Mouse (Mus musculus) heart, embryonic 10.5 days (tissue): ENCODE measurements at regions not wholly inside any gene's neighbourhood (a gene's known extent, or its start where the extent isn't known, plus 50 kb on each side); places are given as distances from the start of the nearest gene placed in this dataset.

Experiments used
- DNase-seq: peaks from one replicate; pipeline ENCODE4 v3.0.0-alpha.2; 2017; ENCODE audit warnings: low spot score
- H3K27ac ChIP-seq: fragments of 300-500 bp; sonication (generic); 2 replicates; pipeline ENCODE4 v1.5.1; 2016; ENCODE audit warnings: mild to moderate bottlenecking
- H3K27me3 ChIP-seq: fragments of 300-500 bp; sonication (generic); 2 replicates; pipeline ENCODE4 v1.6.1; 2016; ENCODE audit warnings: mild to moderate bottlenecking; ENCODE audit not compliant: poor library complexity, insufficient read depth, severe bottlenecking
- H3K36me3 ChIP-seq: fragments of 300-500 bp; sonication (generic); 2 replicates; pipeline ENCODE4 v1.6.1; 2016; ENCODE audit warnings: mild to moderate bottlenecking, moderate library complexity
- H3K4me1 ChIP-seq: fragments of 300-500 bp; sonication (generic); 2 replicates; pipeline ENCODE4 v1.6.1; 2016; ENCODE audit warnings: mild to moderate bottlenecking
- H3K4me3 ChIP-seq: fragments of 300-500 bp; sonication (generic); 2 replicates; pipeline ENCODE4 v1.5.1; 2016; ENCODE audit warnings: mild to moderate bottlenecking, moderate library complexity
- H3K9me3 ChIP-seq: fragments of 300-500 bp; sonication (generic); 2 replicates; pipeline ENCODE4 v1.6.1; 2016; ENCODE audit warnings: mild to moderate bottlenecking, moderate library complexity
- WGBS: fragments of 180-500 bp; shearing (Covaris S2); methylation state at CpG from one replicate; pipeline ENCODE4 v1.1.7; 2016; 5-methylcytosine and 5-hydroxymethylcytosine counted together

GRCm38 (mm10) chr13:28801210-28801954 lies 152.1 kb downstream of the Sox4 start:
- WGBS, result 45% methylated on average over 8 of the region's 8 CpGs
- no peak for DNase-seq
- no peak overlapping the region for H3K4me3 ChIP-seq
- H3K36me3 ChIP-seq, result no peaks in the 10 kb centered on the region
- no peak overlapping the region for H3K27ac ChIP-seq
- no peaks in the 10 kb centered on the region for H3K27me3 ChIP-seq
- H3K4me1 ChIP-seq, result peaks cover 7% of the 10 kb centered on the region; the same call in 1 of the 2 replicates
- H3K9me3 ChIP-seq, result no peaks in the 10 kb centered on the region

DNA sequence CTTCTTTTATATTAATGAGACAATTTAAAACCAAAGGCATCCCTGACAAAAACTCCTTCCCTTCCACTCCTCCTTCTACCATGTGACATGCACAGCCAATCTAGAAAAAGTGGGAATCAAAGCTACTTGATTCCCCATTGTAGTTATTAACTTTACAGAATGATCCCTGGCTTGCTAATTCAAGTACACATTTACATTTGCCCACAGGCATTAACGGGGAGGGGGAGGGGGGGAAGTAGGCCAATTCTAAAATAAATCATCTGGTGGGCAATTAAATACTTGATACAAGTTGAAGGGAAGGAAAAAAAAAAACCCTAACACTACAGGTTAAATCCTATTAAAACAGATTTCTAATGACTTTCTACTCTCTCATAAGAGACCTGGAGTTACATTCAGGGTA lies 152.8 kb downstream of the Sox4 start:
- Histone ChIP-seq H3K27me3 (no peaks in the 10 kb centered on the region), H3K27ac (no peak overlapping the region), H3K36me3 (no peaks in the 10 kb centered on the region), H3K4me1 (peaks cover 7% of the 10 kb centered on the region; the same call in 1 of the 2 replicates), H3K9me3 (no peaks in the 10 kb centered on the region), H3K4me3 (no peak overlapping the region)
- 93% methylated on average over 1 of the region's 1 CpGs for WGBS
- no peak for DNase-seq

DNA sequence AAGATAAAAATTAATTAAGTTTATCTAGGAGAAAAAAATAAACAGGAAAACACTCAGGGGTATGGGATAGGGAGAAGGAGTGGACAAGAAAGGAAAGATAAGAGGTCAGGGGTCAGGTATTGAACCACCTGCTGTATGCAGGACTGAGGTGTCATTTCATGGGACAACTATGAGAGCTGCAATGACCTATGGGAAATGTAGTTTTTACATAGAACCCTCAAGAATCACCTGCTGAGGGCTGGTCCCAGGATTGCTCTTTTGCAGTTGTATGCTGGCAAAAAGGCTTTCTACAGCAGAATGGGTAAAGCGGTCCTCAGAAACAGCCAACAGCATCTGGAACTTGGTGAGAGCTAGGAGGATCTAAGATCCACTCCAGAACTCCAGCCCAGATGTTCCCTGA lies 154.0 kb downstream of the Sox4 start:
- Histone ChIP-seq H3K9me3 (no peaks in the 10 kb centered on the region), H3K4me1 (peaks cover 7% of the 10 kb centered on the region; the same call in 1 of the 2 replicates), H3K27ac (no peak overlapping the region), H3K27me3 (no peaks in the 10 kb centered on the region), H3K36me3 (no peaks in the 10 kb centered on the region), H3K4me3 (no peak overlapping the region)
- DNase-seq, result no peak
- 93% methylated on average over 1 of the region's 1 CpGs for WGBS

- Histone ChIP-seq H3K36me3 (no peaks in the 10 kb centered on the region), H3K4me1 (peaks cover 10% of the 10 kb centered on the region; the same call in 1 of the 2 replicates), H3K27me3 (no peaks in the 10 kb centered on the region), H3K9me3 (no peaks in the 10 kb centered on the region), H3K27ac (no peak overlapping the region), H3K4me3 (no peak overlapping the region)
- 59% methylated on average over 8 of the region's 8 CpGs for WGBS
- no peak for DNase-seq
Measured at GRCm38 (mm10) chr13:28797617-28798475, 155.7 kb downstream of the Sox4 start.

- Histone ChIP-seq H3K36me3 (no peaks in the 10 kb centered on the region), H3K27me3 (no peaks in the 10 kb centered on the region), H3K4me3 (no peak overlapping the region), H3K9me3 (no peaks in the 10 kb centered on the region), H3K27ac (no peak overlapping the region), H3K4me1 (0 out of 2 replicates have a peak, but pooled peaks cover 4% of the 10 kb centered on the region)
- WGBS, result 78% methylated on average over 7 of the region's 7 CpGs
- no peak for DNase-seq
Measured at GRCm38 (mm10) chr13:28795274-28795673, 158.2 kb downstream of the Sox4 start.

DNA sequence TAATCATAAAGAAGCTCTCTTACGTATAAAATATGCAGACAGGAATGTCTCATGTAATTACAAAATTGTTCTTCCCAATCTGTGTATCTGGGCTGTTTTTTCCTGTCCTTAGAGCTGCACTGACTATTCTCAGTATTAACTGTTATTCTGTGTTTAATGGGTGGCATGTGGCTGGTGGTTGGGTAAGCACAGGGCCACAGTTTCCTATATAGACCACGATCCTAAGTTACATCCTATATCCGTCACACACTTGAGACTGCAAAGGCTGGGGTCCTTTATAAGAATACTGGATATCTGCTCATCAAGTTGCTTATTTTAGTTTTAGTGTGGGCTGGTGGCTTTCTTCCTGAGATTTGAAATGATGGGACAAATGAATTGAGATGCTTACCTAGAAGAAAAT lies 159.0 kb downstream of the Sox4 start:
- H3K9me3 ChIP-seq, result no peaks in the 10 kb centered on the region
- 0 out of 2 replicates have a peak, but pooled peaks cover 4% of the 10 kb centered on the region for H3K4me1 ChIP-seq
- H3K27ac ChIP-seq, result no peak overlapping the region
- H3K36me3 ChIP-seq, result no peaks in the 10 kb centered on the region
- DNase-seq, result no peak
- no peaks in the 10 kb centered on the region for H3K27me3 ChIP-seq
- H3K4me3 ChIP-seq, result no peak overlapping the region
- WGBS, result 81% methylated on average over 3 of the region's 3 CpGs

GRCm38 (mm10) chr13:28793166-28793935 lies 160.2 kb downstream of the Sox4 start:
- no peaks in the 10 kb centered on the region for H3K9me3 ChIP-seq
- H3K4me3 ChIP-seq, result no peak overlapping the region
- no peaks in the 10 kb centered on the region for H3K27me3 ChIP-seq
- 58% methylated on average over 5 of the region's 5 CpGs for whole genome bisulfite sequencing
- no peak overlapping the region for H3K27ac ChIP-seq
- H3K36me3 ChIP-seq, result no peaks in the 10 kb centered on the region
- no peak for DNase-seq
- 0 out of 2 replicates have a peak, but pooled peaks cover 4% of the 10 kb centered on the region for H3K4me1 ChIP-seq

DNA sequence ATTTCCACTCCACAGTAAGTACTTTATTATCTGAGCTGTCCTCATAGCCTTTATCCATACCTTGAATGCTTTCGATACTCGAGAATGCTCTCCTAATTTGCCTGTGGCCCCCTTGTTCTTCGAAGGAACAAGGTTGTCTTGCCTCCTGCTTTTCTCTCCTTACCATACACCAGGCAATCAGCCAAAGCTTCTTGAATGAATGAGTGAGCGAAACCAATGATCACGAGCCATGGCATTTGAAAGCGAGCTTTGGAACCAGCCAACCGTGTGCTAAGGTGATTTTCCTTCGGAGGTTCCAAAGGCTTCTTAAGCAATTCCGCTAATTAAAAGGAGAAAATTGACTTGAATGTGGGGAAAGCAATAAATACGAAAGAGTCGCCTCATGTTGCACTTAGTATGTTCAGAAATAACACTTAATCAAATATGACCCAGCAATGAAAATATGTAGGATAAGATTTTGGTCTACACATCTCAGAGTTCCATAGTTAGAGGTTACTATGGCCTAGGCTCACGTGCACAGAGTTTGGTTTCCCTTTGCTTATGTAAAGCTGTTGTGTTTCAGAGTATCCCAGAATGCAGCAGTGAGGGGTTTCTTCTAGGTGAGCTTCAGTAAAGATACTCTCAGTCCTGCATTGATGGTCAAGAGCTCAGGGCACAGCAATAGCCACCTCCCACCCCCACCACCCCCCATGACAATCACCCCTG lies 160.9 kb downstream of the Sox4 start:
- Histone ChIP-seq H3K36me3 (no peaks in the 10 kb centered on the region), H3K4me1 (0 out of 2 replicates have a peak, but pooled peaks cover 4% of the 10 kb centered on the region), H3K27ac (no peak overlapping the region), H3K27me3 (no peaks in the 10 kb centered on the region), H3K4me3 (no peak overlapping the region), H3K9me3 (no peaks in the 10 kb centered on the region)
- DNase-seq, result no peak
- WGBS, result 89% methylated on average over 12 of the region's 12 CpGs

DNA sequence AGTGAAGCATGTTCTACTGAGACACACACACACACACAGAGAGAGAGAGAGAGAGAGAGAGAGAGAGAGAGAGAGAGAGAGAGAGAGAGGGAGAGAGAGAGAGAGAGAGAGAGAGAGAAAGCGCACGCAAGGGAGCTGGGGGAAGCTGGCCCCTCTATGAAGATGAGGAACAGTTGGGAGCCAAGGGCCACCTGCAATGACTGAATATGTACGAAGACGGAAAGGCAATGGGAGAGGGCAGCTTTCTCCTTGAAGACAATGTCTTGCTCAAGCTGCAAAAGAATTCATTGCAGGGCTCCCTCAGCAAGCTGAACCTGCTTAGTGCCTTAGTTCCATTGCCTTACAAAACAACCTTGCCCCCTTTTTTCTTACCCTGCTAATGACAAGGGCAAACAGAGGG lies 163.1 kb downstream of the Sox4 start:
- H3K9me3 ChIP-seq, result no peaks in the 10 kb centered on the region
- no peak overlapping the region for H3K27ac ChIP-seq
- 0 out of 2 replicates have a peak, but pooled peaks cover 4% of the 10 kb centered on the region for H3K4me1 ChIP-seq
- H3K4me3 ChIP-seq, result no peak overlapping the region
- H3K36me3 ChIP-seq, result no peaks in the 10 kb centered on the region
- WGBS, result 65% methylated on average over 4 of the region's 4 CpGs
- no peaks in the 10 kb centered on the region for H3K27me3 ChIP-seq
- no peak for DNase-seq

- no peaks in the 10 kb centered on the region for H3K9me3 ChIP-seq
- DNase-seq, result no peak
- H3K27me3 ChIP-seq, result no peaks in the 10 kb centered on the region
- peaks cover 4% of the 10 kb centered on the region for H3K4me1 ChIP-seq
- no peak overlapping the region for H3K27ac ChIP-seq
- H3K36me3 ChIP-seq, result no peaks in the 10 kb centered on the region
- WGBS, result 69% methylated on average over 3 of the region's 3 CpGs
- H3K4me3 ChIP-seq, result no peak overlapping the region
Measured at GRCm38 (mm10) chr13:28787331-28787643, 166.2 kb downstream of the Sox4 start.

DNA sequence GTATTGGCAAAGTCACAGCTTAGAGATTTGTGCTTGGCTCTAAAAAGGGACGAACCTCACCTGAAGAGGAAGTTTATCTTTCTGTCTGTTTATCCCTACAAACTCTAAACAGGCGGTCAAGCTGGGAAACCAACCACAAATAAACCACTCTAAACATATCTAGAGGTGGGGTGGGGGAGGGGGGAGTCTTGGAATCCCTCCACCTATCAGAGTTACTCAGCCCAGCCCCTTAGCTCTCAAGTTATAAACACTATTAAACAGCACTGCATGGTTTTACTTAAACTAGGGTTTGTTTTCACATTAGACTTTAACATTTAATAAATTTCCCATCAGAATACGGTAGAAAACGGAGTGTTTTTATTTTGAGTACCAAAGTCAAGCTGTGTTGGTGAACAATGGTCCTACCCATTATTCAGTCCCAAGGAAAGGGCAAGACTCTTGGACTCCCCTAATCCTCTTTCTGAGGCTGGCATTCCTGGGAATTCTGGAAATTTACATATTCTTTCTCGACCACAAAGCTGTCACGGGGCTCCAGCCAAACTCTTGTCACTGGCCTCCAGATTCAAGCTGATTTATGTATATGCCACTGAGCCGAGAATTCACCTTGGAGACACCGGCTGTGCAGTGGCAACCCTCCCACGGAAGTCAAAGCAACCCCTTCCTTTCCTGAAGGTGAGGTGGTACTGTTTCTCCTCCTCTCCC lies 166.7 kb downstream of the Sox4 start:
- H3K4me1 ChIP-seq, result peaks cover 9% of the 10 kb centered on the region
- no peak for DNase-seq
- 52% methylated on average over 9 of the region's 9 CpGs for WGBS
- H3K4me3 ChIP-seq, result no peak overlapping the region
- H3K27me3 ChIP-seq, result no peaks in the 10 kb centered on the region
- H3K27ac ChIP-seq, result no peak overlapping the region
- H3K36me3 ChIP-seq, result no peaks in the 10 kb centered on the region
- H3K9me3 ChIP-seq, result no peaks in the 10 kb centered on the region
